Mouse (Mus musculus): ENCODE measurements around the gene Ryr2.

Ryr2 gene

GRCm38 (mm10) chr13:12036834-12037233 is 69.9 kb downstream of the Ryr2 start:
- DNase-seq (ENCODE audit: low spot score): no peak

DNA sequence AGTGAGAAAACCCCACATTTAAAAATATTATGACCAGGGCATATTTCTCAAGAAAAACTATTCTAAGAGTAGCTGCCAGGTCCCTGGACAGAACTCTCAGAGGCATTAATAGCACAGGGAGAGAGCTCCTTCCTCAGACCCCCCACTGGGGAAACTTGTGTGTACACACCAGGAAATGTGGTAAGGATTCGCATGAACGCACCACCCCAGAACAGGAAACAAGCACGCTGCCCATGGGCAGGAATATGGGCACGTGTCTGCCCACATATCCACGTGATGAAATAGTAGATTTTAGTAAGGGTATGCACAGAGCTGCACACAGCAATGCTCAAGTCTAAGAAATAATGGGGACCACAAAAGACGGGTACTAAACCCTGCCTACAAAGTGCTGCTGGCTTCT is 72.8 kb downstream of the Ryr2 start:
- no peak for DNase-seq (ENCODE audit: low spot score)

- no peak for DNase-seq (ENCODE audit: low spot score)
Measured at GRCm38 (mm10) chr13:12033272-12033671, 73.5 kb downstream of the Ryr2 start.

DNA sequence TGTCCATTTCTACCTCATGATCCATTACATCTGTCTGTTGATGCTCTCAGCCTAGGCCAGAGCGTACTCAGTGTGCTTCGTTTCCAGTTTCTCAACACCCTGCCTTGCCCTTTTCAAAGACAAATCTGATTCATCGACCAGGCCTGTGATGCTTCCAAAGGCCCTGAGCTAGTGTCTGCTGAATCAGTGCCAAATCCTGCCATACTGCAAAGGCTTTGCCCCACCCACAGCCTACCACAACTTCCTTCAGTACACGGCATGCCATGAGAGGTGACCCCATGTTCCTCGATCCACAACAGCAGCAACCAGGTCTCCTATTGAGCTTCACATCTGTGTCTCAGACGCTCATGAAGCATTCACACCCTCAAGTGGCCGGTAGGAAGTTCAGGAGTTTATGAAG is 76.9 kb downstream of the Ryr2 start:
- DNase-seq (ENCODE audit: low spot score): no peak

GRCm38 (mm10) chr13:12029326-12029725 is 77.4 kb downstream of the Ryr2 start:
- no peak for DNase-seq (ENCODE audit: low spot score)

- no peak for DNase-seq (ENCODE audit: low spot score)
Measured at GRCm38 (mm10) chr13:12018046-12018445, 88.7 kb downstream of the Ryr2 start.

GRCm38 (mm10) chr13:12013986-12014385 is 92.8 kb downstream of the Ryr2 start:
- DNase-seq (ENCODE audit: low spot score): no peak

- no peak for DNase-seq (ENCODE audit: low spot score)
Measured at GRCm38 (mm10) chr13:12008995-12009689, 97.6 kb downstream of the Ryr2 start.

DNA sequence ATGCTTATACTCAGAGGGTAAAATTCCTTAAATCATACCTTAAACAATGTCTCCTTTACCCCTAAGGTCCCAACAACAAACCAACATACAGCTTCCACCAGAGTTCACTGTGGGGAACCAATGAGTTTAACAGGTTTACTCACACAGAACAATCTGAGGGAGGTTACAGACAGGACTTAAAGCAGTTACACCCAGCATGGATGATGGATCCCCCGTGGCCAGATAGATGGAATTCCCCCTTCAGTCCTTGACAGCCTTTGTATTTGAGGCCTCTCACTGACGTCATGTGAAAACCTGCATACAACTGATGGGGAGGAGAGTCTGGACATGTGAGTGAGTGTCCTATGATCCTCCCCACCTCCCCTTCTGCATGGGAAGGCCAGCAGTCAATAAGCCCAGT is 99.2 kb downstream of the Ryr2 start:
- DNase-seq (ENCODE audit: low spot score): no peak

DNA sequence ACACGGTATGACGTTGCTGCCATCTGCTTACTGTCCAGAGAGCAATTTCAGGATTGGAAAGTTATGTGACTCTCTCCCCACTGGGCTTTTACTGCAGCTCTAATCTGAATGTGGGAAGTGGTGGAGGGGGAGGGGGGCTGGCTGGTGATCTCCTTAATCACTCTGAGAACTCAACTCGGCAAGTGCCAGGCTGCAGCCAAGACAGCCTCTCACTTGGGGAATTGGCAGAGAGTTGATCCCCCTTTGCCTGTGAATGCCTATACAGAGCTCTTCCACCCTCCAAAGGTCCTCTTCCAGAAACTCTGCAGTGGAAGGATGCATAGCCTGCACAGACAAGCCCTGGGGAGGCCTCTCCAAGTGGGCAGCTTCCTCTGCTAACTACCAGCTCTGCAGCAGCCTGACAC is 104.9 kb downstream of the Ryr2 start:
- no peak for DNase-seq (ENCODE audit: low spot score)

- DNase-seq (ENCODE audit: low spot score): no peak
Measured at GRCm38 (mm10) chr13:11999851-12000250, 106.9 kb downstream of the Ryr2 start.

GRCm38 (mm10) chr13:11997366-11997765 is 109.4 kb downstream of the Ryr2 start:
- no peak for DNase-seq (ENCODE audit: low spot score)

- DNase-seq (ENCODE audit: low spot score): no peak
Measured at GRCm38 (mm10) chr13:11987556-11987955, 119.2 kb downstream of the Ryr2 start.

GRCm38 (mm10) chr13:11985056-11985455 is 121.7 kb downstream of the Ryr2 start:
- no peak for DNase-seq (ENCODE audit: low spot score)

DNA sequence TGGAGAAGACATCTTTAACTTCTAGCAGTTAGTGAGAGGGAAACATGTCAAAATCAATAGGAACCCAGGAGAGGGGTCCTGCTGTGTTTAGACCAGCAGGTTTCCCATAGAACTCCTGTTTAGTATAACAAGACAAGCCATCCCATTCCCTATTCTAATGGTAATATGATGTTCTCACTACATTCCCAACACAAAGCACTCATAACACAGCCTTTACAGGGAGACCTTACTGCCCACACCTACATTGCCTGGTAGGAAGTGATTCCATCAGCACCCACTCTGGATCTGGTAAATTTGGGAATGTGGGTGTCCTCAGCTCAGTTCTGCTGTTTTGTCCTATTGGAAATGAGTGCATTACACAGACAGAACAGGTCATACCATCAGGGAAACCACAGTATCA is 127.7 kb downstream of the Ryr2 start:
- DNase-seq (ENCODE audit: low spot score): no peak

GRCm38 (mm10) chr13:11978359-11978758 is 128.4 kb downstream of the Ryr2 start:
- no peak for DNase-seq (ENCODE audit: low spot score)

- no peak for DNase-seq (ENCODE audit: low spot score)
Measured at GRCm38 (mm10) chr13:11977606-11978005, 129.1 kb downstream of the Ryr2 start.

GRCm38 (mm10) chr13:11964391-11964790 is 142.4 kb downstream of the Ryr2 start:
- DNase-seq (ENCODE audit: low spot score): no peak

DNA sequence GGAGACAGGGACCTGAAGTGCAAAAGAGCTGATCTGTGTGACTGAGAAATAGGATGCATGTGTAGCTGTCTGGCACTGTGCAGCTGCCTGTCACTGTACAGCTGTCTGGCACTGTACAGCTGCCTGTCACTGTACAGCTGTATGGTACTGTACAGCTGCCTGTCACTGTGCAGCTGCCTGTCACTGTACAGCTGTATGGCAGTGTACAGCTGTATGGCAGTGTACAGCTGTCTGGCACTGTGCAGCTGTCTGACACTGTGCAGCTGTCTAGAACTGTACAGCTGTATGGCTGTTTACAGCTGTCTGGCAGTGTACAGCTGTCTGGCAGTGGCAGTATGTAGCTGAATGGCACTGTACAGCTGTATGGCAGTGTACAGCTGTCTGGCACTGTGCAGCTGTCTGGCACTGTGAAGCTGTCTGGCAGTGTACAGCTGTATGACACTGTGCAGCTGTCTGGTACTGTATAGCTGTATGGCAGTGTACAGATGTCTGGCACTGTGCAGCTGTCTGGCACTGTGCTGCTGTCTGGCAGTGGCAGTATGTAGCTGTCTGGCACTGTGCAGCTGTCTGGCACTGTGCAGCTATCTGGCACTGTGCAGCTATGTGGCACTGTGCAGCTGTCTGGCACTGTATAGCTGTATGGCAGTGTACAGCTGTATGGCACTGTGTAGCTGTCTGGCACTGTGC is 147.1 kb downstream of the Ryr2 start:
- DNase-seq (ENCODE audit: low spot score): no peak

DNA sequence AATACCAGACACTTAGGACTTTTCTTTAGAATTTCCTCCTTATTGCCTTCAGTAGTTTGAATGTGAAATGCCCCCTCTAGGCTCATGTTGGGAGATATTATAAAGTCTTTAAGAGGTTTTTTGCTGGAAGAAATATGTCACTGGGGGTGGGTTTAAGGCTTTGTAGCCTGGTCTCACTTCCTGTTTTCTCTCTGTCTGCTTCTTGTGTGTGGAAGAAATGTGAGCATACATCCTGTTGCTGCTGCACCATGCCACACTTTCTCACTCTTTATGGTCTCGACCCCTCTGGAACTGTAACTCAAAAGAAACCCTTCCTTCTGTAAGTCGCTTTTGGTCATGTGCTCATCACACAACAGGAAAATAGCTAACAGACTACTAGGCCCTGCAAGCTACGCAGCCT is 147.9 kb downstream of the Ryr2 start:
- no peak for DNase-seq (ENCODE audit: low spot score)

GRCm38 (mm10) chr13:11958271-11958670 is 148.5 kb downstream of the Ryr2 start:
- DNase-seq (ENCODE audit: low spot score): no peak

- no peak for DNase-seq (ENCODE audit: low spot score)
Measured at GRCm38 (mm10) chr13:11951951-11952350, 154.8 kb downstream of the Ryr2 start.

DNA sequence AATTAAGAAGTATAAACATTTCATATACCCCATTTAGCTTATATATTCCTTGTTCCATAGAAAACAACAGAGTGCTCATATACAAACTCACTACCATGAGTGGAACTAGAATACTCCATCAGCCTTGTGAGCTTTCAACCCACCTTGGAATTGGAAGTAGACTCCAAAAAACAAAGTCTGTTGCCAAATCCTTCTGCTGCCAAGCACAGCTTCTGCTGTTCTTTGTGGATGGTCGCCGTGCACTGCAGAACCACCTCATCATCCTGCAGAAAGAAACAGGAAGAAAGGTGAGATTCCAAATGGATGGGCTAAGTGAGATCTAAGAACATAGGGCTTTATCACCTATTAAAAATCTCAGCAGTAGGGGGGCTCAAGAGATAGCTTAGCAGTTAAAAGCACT is 161.0 kb downstream of the Ryr2 start:
- no peak for DNase-seq (ENCODE audit: low spot score)

- DNase-seq (ENCODE audit: low spot score): no peak
Measured at GRCm38 (mm10) chr13:11941724-11942123, 165.0 kb downstream of the Ryr2 start.

All from ovary, adult 18-20 months (tissue).